Mouse (Mus musculus) left cerebral cortex, adult 8-10 months (tissue): ENCODE data around the gene Slc6a19. TPM values are rescaled to one million over a fixed set of nuclear protein-coding genes. Genes with fewer than 3 reads are reported as not detected.

Experiments used
- DNase-seq, 2 experiments: peaks; one replicate each; pipeline ENCODE4 v3.0.0; 2022; ENCODE audit warnings: low spot score in 2 of 2
- total RNA-seq, 4 experiments: library from RNA; stranded (reverse); gene quantifications; 2 replicates each; pipeline ENCODE4 v1.2.4; 2022

Slc6a19 gene
- total RNA-seq, 4 experiments from 2014 or later, result 0.17 to 0.18 TPM; not detected in 2

DNA sequence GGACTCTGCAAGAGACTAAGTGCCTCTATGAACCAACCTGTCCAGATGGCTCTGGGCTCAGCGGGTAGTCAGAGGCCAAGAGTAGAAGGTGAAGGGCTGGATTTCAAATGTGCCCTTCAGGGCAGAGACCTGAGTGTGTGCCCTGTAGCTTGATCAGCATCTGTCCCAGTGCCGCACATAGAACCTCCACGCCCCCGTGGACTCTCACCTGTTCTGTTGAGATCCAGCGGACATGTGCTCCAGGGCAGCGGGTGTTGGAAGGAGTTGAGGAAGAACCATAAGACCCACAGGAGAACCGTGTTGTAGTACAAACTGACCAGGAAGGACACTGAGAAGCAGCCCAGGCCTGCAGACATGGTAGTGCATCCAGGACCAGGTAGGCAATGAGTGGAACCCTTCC lies 29.5 kb downstream of the Slc6a19 start:
- DNase-seq, result no peak

DNA sequence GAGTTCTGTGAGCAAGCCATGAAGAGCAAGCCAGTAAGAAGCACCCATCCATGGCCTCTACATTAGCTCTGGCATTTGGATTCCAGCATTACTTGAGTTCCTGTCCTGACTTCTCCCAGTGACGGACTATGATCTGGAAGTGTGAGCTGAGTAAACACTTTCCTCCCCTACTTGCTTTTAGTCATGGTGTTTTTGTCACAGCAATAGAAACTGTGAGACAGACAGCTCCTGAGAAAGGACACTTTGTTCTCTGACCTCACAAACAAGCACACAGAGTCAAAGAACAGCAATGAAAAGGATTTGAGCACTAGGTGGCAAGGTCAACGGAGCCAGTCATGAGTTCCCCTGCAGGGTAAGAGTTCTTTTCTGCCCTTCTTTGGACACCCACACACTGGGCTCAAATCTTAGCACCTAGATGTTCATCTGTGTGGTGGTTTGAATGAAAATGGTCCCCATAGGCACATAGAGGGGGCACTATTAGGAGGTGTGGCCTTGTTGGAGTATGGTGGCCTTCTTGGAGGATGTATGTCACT lies 44.4 kb downstream of the Slc6a19 start:
- DNase-seq, result no peak

DNA sequence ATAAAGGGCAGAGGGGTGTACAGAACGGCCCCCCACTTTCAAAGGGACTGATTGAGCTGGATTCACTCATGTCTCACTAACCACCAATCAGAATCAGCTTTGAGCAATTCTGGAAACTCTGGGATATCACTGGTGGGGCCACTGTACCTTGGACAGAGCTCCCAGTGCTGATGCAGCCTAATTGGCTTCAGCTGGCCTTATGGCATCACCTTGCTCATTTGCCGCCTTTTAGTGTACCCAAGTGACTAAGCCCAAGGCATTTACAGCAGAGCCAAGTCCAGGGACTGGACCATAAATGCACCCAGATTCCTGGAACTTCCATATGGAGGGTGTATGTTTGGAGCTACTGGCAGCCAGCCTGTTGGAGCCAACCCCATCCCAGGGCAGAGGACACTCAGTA lies 45.7 kb downstream of the Slc6a19 start:
- no peak for DNase-seq

DNA sequence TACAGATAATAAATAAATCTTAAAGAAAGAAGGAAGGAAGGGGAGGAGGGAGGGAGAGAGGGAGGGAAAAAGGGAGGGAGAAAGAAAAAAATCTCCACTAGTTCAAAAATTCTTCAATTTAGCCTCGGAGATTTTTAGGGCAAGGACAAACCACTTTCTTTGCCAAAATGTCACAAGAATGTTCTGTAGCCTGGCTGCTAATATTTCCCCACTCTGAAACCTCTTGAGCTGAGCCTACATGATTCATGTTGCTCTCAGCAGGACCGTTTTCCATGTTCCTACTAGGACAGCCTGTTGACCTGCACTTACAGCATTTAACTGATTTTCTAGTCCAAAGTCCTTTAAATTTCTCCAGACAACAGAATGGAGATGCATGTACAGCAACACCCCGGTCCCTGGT lies 49.7 kb downstream of the Slc6a19 start:
- no peak for DNase-seq

DNA sequence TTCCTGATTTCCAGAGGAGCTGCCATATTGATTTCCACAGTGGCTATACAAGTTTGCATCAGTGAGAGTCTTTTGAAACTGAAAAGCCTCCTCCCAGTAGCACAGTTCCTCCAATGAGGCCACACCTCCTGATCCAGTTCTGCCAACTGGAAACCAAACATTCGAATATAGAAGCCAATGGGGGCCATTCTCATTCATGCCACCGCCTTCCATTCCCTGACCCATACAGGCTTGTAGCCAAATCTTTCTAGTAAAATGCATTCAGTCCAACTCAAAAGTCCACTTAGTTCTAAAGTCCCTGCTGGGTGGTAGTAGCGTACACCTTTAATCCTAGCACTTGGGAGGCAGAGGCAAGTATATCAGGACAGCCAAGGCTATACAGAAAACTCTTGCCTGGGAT lies 51.4 kb downstream of the Slc6a19 start:
- no peak for DNase-seq

DNA sequence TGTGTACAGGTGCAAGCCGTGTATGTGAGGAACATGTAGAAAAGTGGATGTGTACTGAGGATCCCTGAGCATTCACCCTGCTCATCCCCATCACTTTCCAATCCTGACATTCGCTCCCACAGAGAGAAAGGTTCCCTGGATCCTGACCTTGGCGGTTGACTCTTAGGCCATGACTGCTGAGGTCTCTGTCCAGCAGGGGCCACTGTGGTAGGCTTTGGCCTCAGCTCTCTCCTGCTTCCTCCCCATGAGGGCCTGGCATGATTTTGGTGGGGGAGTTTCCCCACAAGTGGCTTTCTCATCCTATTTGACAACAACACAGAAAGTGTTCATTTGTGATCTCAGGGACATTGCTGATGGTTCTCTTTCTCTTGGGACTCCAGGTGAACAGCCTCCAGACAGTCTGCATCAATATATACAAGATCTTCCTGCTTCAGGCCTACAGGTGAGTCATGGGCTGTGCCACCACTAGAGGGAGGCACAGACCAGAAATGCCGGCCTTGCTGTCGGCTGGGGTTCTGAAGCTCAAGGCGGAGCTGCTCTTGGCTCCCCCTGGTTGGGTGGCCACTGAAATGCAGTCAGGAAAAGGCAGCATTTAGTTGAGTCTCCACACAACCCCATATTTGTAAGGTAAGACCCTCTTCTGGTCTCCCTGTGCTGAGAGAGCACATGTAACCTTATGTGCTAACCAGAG lies 58.1 kb downstream of the Slc6a19 start:
- DNase-seq, result no peak

DNA sequence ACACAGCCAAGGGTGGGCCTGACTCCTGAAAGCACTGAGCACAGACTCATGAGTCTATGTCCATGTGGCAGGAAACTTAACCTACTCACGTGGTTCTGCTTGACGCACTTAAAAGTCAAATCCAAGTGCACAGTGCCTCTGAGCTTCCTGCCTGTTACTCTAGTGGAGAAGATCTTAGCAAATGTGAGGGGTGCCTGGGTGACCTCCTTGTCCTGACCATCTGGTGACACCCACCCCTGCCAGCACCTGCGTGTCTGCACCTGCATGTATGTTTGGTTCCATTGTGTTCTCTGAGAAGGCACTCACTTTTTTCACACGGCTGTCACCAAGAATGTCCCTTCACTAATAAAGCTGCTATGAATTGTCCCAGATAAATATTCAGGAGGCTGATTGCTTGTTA lies 63.4 kb downstream of the Slc6a19 start:
- no peak for DNase-seq

DNA sequence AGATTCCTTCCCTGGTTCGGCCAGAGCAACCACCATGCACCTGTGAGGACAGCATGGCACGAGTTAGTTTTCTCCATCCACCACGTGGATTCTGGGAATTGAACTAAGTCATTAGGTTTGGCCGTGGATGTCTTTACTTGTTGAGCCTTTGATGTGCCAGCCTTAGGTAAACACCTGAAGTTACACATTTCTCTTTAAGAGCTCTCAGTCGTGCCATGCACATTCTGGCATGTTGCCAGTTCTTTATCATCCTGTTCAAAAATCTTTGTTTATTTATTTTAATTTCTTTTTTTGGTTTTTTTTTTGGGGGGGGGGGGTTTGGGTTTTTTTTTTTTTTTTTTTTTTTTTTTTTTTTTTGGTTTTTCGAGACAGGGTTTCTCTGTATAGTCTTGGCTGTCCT lies 66.8 kb downstream of the Slc6a19 start:
- DNase-seq, result no peak

DNA sequence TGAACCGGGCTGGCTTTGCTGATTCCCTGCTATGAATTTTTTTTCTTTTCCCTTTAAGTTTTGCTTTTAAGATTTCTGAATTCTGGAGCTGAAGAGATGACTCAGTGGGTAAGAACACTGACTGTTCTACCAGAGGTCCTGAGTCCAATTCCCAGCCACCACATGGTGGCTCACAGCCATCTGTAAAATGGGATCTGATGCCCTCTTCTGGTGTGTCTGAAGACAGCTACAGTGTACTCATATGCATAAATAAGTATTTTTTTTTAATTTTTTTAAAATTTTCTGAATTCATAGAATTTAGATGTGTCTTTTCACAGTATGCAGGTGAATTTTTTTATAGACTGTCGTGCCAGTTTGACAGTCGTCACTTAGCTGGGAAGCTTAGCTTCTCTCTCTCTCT lies 72.8 kb downstream of the Slc6a19 start:
- no peak for DNase-seq

Other genes with a start within 250 kb of the Slc6a19 start
- 10 to 100 TPM; 41.8 to 46.2 (median 44.9) TPM for gene Lpcat1, start 237.7 kb downstream of the Slc6a19 start, total RNA-seq
- under 1 TPM; 0.13 to 0.21 (median 0.15) TPM for gene Slc6a3, start 168.1 kb downstream of the Slc6a19 start, total RNA-seq
- gene Clptm1l, start 100.9 kb downstream of the Slc6a19 start, total RNA-seq, result 100 to 1,000 TPM; 112 to 134 (median 122) TPM
- 1 to 10 TPM; 1.8 to 4.6 (median 2.6) TPM for gene Tert, start 78.0 kb downstream of the Slc6a19 start, total RNA-seq
- not detected for gene Slc6a18, start 26.8 kb downstream of the Slc6a19 start, total RNA-seq
- gene Slc12a7, start 28.2 kb upstream of the Slc6a19 start, total RNA-seq, result 10 to 100 TPM in 1 of 4 experiments, 1 to 10 TPM in 3; 3.5 to 10.8 (median 5.5) TPM
- 1 to 10 TPM; 2.6 to 3.4 (median 3.2) TPM for gene Nkd2, start 142.8 kb upstream of the Slc6a19 start, total RNA-seq
- gene Trip13, start 232.9 kb upstream of the Slc6a19 start, total RNA-seq, result 1 to 10 TPM in 1 of 4 experiments, under 1 TPM in 3; 0.37 to 2.4 (median 0.70) TPM
- gene Brd9, start 232.9 kb upstream of the Slc6a19 start, total RNA-seq, result 10 to 100 TPM; 75.5 to 86.0 (median 76.3) TPM